Mouse (Mus musculus): ENCODE data around the gene Hormad2. TPM values are rescaled to one million over a fixed set of nuclear protein-coding genes. Genes with fewer than 3 reads are reported as not detected.

The Hormad2 gene
- polyA plus RNA-seq, 1 experiment from 2014 or later: 0.36 TPM

Other genes starting within 250 kb of the Hormad2 start
- 4.5 and 4.7 TPM in 2 replicates for gene Castor1, start 222.9 kb downstream of the Hormad2 start, polyA plus RNA-seq (2015; fragmentation: Nextera tagmentation; extraction: Ambion mirVana)
- gene Osm, start 204.7 kb downstream of the Hormad2 start, polyA plus RNA-seq (2015; fragmentation: Nextera tagmentation; extraction: Ambion mirVana): 0.06 TPM in 1 of 2 replicates, not detected in the other
- 0.08 TPM in 2 replicates for gene Lif, start 183.5 kb downstream of the Hormad2 start, polyA plus RNA-seq (2015; fragmentation: Nextera tagmentation; extraction: Ambion mirVana)
- 27.6 and 30.4 TPM in 2 replicates for gene Mtmr3, start 153.8 kb upstream of the Hormad2 start, polyA plus RNA-seq (2015; fragmentation: Nextera tagmentation; extraction: Ambion mirVana)
- not detected in 2 replicates for gene Gm11032, start 179.0 kb upstream of the Hormad2 start, polyA plus RNA-seq (2015; fragmentation: Nextera tagmentation; extraction: Ambion mirVana)
- gene Ascc2, start 196.6 kb upstream of the Hormad2 start, polyA plus RNA-seq (2015; fragmentation: Nextera tagmentation; extraction: Ambion mirVana): 31.0 and 33.5 TPM in 2 replicates

Measured in limb, embryonic 13.5 days (tissue).